Mouse (Mus musculus): ENCODE data around the gene Txnrd2.

DNA sequence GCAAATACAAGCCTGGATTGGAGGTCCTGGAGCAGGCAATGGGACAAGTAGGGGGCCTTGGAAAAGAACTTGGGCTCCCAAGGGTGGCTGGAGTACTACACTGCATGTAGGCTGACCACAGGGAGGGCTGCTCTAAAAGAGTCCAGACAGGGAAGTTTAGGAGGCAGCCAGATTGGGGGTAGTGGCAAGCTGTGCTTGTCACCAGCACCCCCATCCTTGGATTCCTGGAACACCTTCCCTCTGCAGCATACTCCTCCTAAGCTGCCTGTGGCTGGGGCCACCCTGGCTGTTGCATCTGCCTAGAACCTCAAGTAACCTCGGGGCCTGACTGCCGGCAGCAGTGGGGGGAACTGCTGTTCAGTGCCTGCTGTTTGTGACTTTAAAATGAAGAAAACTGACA lies 20.3 kb upstream of the Txnrd2 start:
- TF ChIP-seq POLR2A (IDR thresholded peaks at IDR 0.05; ENCODE audit: borderline replicate concordance, extremely low read depth, low read depth, low read length) (no peak), CTCF (IDR thresholded peaks at IDR 0.05; ENCODE audit: insufficient read depth, low read length) (no peak)

Data from lung, adult 2 months (tissue).